Mouse (Mus musculus) right cerebral cortex, postnatal 25 days (tissue): ENCODE results near the gene Depp1.

Source experiments
- DNase-seq: peaks from one replicate; pipeline ENCODE4 v3.0.0; 2022

Gene Depp1

GRCm38 (mm10) chr6:116694346-116694745 is 43.9 kb downstream of the Depp1 start:
- DNase-seq = no peak

- DNase-seq = no peak
Measured at GRCm38 (mm10) chr6:116697413-116697812, 47.0 kb downstream of the Depp1 start.

GRCm38 (mm10) chr6:116697896-116698425 is 47.6 kb downstream of the Depp1 start:
- DNase-seq = no peak

GRCm38 (mm10) chr6:116700821-116701220 is 50.4 kb downstream of the Depp1 start:
- no peak for DNase-seq
